Mouse (Mus musculus): Measurements from ENCODE around the gene Fut2. TPM values are rescaled to one million over a fixed set of nuclear protein-coding genes. Genes with fewer than 3 reads are reported as not detected.

Gene Fut2
- polyA plus RNA-seq, 1 experiment from 2014 or later, result 0.20 TPM

- H3K27ac ChIP-seq, result no peak overlapping the region; the same call in 1 of the 2 replicates
- no peaks in the 10 kb centered on the region for H3K9me3 ChIP-seq
- no peaks in the 10 kb centered on the region for H3K36me3 ChIP-seq
- H3K4me2 ChIP-seq (replicated peaks), result peak overlapping the region; percentile 80
- peaks cover 26% of the 10 kb centered on the region for H3K27me3 ChIP-seq (replicated peaks)
- no peak for ATAC-seq (ENCODE audit: low FRiP score, low read depth)
- H3K4me3 ChIP-seq, result peak overlapping the region; percentile 47
- peaks cover 48% of the 10 kb centered on the region for H3K4me1 ChIP-seq
- H3K9ac ChIP-seq, result peak overlapping the region; percentile 48
- WGBS, result 23% methylated on average over 11 of the region's 11 CpGs
Observed at GRCm38 (mm10) chr7:45701072-45701471, 34.9 kb upstream of the Fut2 start.

GRCm38 (mm10) chr7:45700301-45701015 is 34.3 kb upstream of the Fut2 start:
- peaks cover 41% of the 10 kb centered on the region for H3K4me1 ChIP-seq
- peak overlapping the region; percentile 46; the same call in 1 of the 2 replicates for H3K27ac ChIP-seq
- peak overlapping the region; percentile 67 for H3K9ac ChIP-seq
- under 1% methylated on average over 20 of the region's 20 CpGs for WGBS
- ATAC-seq (ENCODE audit: low FRiP score, low read depth), result peak; percentile 6
- H3K9me3 ChIP-seq, result no peaks in the 10 kb centered on the region
- H3K4me2 ChIP-seq (replicated peaks), result peak overlapping the region; percentile 80
- no peaks in the 10 kb centered on the region for H3K36me3 ChIP-seq
- H3K4me3 ChIP-seq, result peak overlapping the region; percentile 47
- H3K27me3 ChIP-seq (replicated peaks), result peaks cover 26% of the 10 kb centered on the region

GRCm38 (mm10) chr7:45699523-45700141 is 33.4 kb upstream of the Fut2 start, which contains the start of gene Car11:
Gene Car11 (plus strand): TSS chr7:45699843.
- Histone ChIP-seq H3K4me2 (replicated peaks) (peak within 1 kb of the TSS; percentile 80), H3K9me3 (no peaks in the 10 kb centered on the region), H3K9ac (peak within 1 kb of the TSS; percentile 67), H3K27me3 (replicated peaks) (peaks cover 26% of the 10 kb centered on the region), H3K4me1 (peaks cover 43% of the 10 kb centered on the region), H3K27ac (peak within 1 kb of the TSS; percentile 46; the same call in 1 of the 2 replicates), H3K36me3 (no peaks in the 10 kb centered on the region), H3K4me3 (peak within 1 kb of the TSS; percentile 47)
- WGBS, result 1% methylated on average over 36 of the region's 36 CpGs
- ATAC-seq (ENCODE audit: low FRiP score, low read depth), result no peak

GRCm38 (mm10) chr7:45697894-45698293 is 31.7 kb upstream of the Fut2 start:
- Histone ChIP-seq H3K4me1 (peaks cover 30% of the 10 kb centered on the region), H3K4me2 (replicated peaks) (no peak overlapping the region), H3K9ac (no peak overlapping the region), H3K9me3 (no peaks in the 10 kb centered on the region), H3K36me3 (no peaks in the 10 kb centered on the region), H3K4me3 (no peak overlapping the region), H3K27me3 (replicated peaks) (peaks cover 26% of the 10 kb centered on the region), H3K27ac (no peak overlapping the region)
- WGBS, result 80% methylated on average over 7 of the region's 7 CpGs
- no peak for ATAC-seq (ENCODE audit: low FRiP score, low read depth)

GRCm38 (mm10) chr7:45695098-45695497 is 28.9 kb upstream of the Fut2 start:
- H3K4me1 ChIP-seq, result peaks cover 15% of the 10 kb centered on the region
- 4% methylated on average over 6 of the region's 6 CpGs for WGBS
- H3K9me3 ChIP-seq, result no peaks in the 10 kb centered on the region
- H3K36me3 ChIP-seq, result no peaks in the 10 kb centered on the region
- H3K4me3 ChIP-seq, result no peak overlapping the region
- H3K4me2 ChIP-seq (replicated peaks), result no peak overlapping the region
- H3K27ac ChIP-seq, result no peak overlapping the region
- peaks cover 19% of the 10 kb centered on the region for H3K27me3 ChIP-seq (replicated peaks)
- ATAC-seq (ENCODE audit: low FRiP score, low read depth), result peak; percentile 45; the same call in 1 of the 2 replicates
- H3K9ac ChIP-seq, result no peak overlapping the region

- Histone ChIP-seq H3K9me3 (no peaks in the 10 kb centered on the region), H3K4me3 (no peak within 1 kb of the TSS), H3K4me1 (peaks cover 6% of the 10 kb centered on the region), H3K4me2 (replicated peaks) (no peak within 1 kb of the TSS), H3K27ac (no peak within 1 kb of the TSS), H3K36me3 (no peaks in the 10 kb centered on the region), H3K9ac (no peak within 1 kb of the TSS), H3K27me3 (replicated peaks) (peaks cover 9% of the 10 kb centered on the region)
- WGBS, result 89% methylated on average over 50 of the region's 50 CpGs
- no peak for ATAC-seq (ENCODE audit: low FRiP score, low read depth)
Observed at GRCm38 (mm10) chr7:45693921-45694591, 27.9 kb upstream of the Fut2 start, which contains the start of gene Sec1. Gene Sec1 (minus strand): TSS chr7:45694402.

GRCm38 (mm10) chr7:45692364-45692763 is 26.2 kb upstream of the Fut2 start:
- no peak overlapping the region for H3K27ac ChIP-seq
- H3K9ac ChIP-seq, result no peak overlapping the region
- H3K4me3 ChIP-seq, result no peak overlapping the region
- no peaks in the 10 kb centered on the region for H3K36me3 ChIP-seq
- H3K4me2 ChIP-seq (replicated peaks), result no peak overlapping the region
- no peaks in the 10 kb centered on the region for H3K27me3 ChIP-seq (replicated peaks)
- no peak for ATAC-seq (ENCODE audit: low FRiP score, low read depth)
- peaks cover 6% of the 10 kb centered on the region for H3K4me1 ChIP-seq
- H3K9me3 ChIP-seq, result no peaks in the 10 kb centered on the region
- WGBS, result 84% methylated on average over 2 of the region's 2 CpGs

GRCm38 (mm10) chr7:45689800-45690199 is 23.6 kb upstream of the Fut2 start:
- WGBS, result 79% methylated on average over 11 of the region's 11 CpGs
- Histone ChIP-seq H3K36me3 (no peaks in the 10 kb centered on the region), H3K9me3 (no peaks in the 10 kb centered on the region), H3K9ac (no peak overlapping the region), H3K4me1 (peaks cover 13% of the 10 kb centered on the region), H3K27me3 (replicated peaks) (no peaks in the 10 kb centered on the region), H3K4me2 (replicated peaks) (no peak overlapping the region), H3K27ac (no peak overlapping the region), H3K4me3 (no peak overlapping the region)
- no peak for ATAC-seq (ENCODE audit: low FRiP score, low read depth)

- no peaks in the 10 kb centered on the region for H3K9me3 ChIP-seq
- no peak overlapping the region for H3K9ac ChIP-seq
- no peak for ATAC-seq (ENCODE audit: low FRiP score, low read depth)
- no peaks in the 10 kb centered on the region for H3K36me3 ChIP-seq
- H3K27ac ChIP-seq, result no peak overlapping the region
- no peak overlapping the region for H3K4me2 ChIP-seq (replicated peaks)
- H3K27me3 ChIP-seq (replicated peaks), result no peaks in the 10 kb centered on the region
- 61% methylated on average over 6 of the region's 6 CpGs for WGBS
- H3K4me1 ChIP-seq, result peaks cover 13% of the 10 kb centered on the region
- H3K4me3 ChIP-seq, result no peak overlapping the region
Observed at GRCm38 (mm10) chr7:45689099-45689498, 22.9 kb upstream of the Fut2 start.

- Histone ChIP-seq H3K27me3 (replicated peaks) (no peaks in the 10 kb centered on the region), H3K4me1 (peaks cover 19% of the 10 kb centered on the region), H3K9me3 (no peaks in the 10 kb centered on the region), H3K4me3 (no peak overlapping the region), H3K4me2 (replicated peaks) (no peak overlapping the region), H3K36me3 (no peaks in the 10 kb centered on the region), H3K27ac (no peak overlapping the region), H3K9ac (no peak overlapping the region)
- 69% methylated on average over 3 of the region's 3 CpGs for WGBS
- ATAC-seq (ENCODE audit: low FRiP score, low read depth), result no peak
Observed at GRCm38 (mm10) chr7:45686841-45687240, 20.6 kb upstream of the Fut2 start.

GRCm38 (mm10) chr7:45685811-45686210 is 19.6 kb upstream of the Fut2 start:
- Histone ChIP-seq H3K4me1 (peaks cover 19% of the 10 kb centered on the region), H3K4me3 (no peak overlapping the region), H3K27ac (no peak overlapping the region), H3K9ac (no peak overlapping the region), H3K9me3 (no peaks in the 10 kb centered on the region), H3K36me3 (no peaks in the 10 kb centered on the region), H3K27me3 (replicated peaks) (no peaks in the 10 kb centered on the region), H3K4me2 (replicated peaks) (0 out of 2 replicates have a peak overlapping the region, but pooled peaks have one; percentile 10)
- no peak for ATAC-seq (ENCODE audit: low FRiP score, low read depth)
- WGBS, result 56% methylated on average over 10 of the region's 10 CpGs

GRCm38 (mm10) chr7:45683396-45684050 is 17.3 kb upstream of the Fut2 start, which contains the start of gene Ntn5:
Gene Ntn5 (plus strand): TSS chr7:45684022.
- Histone ChIP-seq H3K27me3 (replicated peaks) (no peaks in the 10 kb centered on the region), H3K4me3 (no peak within 1 kb of the TSS), H3K27ac (no peak within 1 kb of the TSS), H3K4me2 (replicated peaks) (peak within 1 kb of the TSS; percentile 47; the same call in 1 of the 2 replicates), H3K36me3 (no peaks in the 10 kb centered on the region), H3K9me3 (no peaks in the 10 kb centered on the region), H3K4me1 (peaks cover 19% of the 10 kb centered on the region), H3K9ac (0 out of 2 replicates have a peak within 1 kb of the TSS, but pooled peaks have one; percentile 7)
- no peak for ATAC-seq (ENCODE audit: low FRiP score, low read depth)
- WGBS, result 79% methylated on average over 7 of the region's 7 CpGs
